8 mouse cellular contexts compared by ENCODE assay signal in the genomic region with DNA sequence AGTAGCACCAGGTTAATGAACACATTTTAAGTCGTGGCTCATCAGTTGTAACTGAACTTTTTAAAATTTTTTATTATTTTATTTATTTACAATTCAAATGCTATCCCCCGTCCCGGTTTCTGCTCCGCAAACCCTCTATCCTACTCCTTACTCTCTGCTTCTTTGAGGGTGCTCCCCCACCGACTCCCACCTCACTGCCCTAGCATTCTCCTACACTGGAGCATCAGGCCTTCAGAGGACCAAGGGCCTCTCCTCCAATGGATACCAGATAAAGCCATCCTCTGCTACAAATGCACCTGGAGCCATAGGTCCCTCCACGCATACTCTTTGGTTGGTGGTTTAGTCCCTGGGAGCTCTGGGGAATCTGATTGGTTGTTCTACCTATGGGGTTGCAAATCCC. TPM values are rescaled to one million over a fixed set of nuclear protein-coding genes. Genes with fewer than 3 reads are reported as not detected.
DNase-seq lines count a peak whose midpoint lies in the region; ATAC-seq and TF ChIP-seq lines count a peak whose summit lies in the region.

No protein-coding gene starts in this region.

- H3K9ac ChIP-seq in lung, embryonic 15.5 days: peak overlapping the region; percentile 60; the same call in 1 of the 2 replicates
- H3K9ac ChIP-seq in hindbrain, embryonic 16.5 days (ENCODE audit: low read depth, low read length): peak overlapping the region; percentile 66

- DNase-seq in adrenal gland, adult 8-10 months: peak; percentile 2
- DNase-seq in adrenal gland, postnatal 4 days (ENCODE audit: low spot score in 2 of 2): no peak
- DNase-seq in lung, postnatal 14 days: no peak
- no peak for DNase-seq in Muller cell, postnatal 12 days (ENCODE audit: inconsistent ontology term)
- DNase-seq in spleen, postnatal 4 days (ENCODE audit: low spot score in 2 of 2): no peak

- peak overlapping the region; percentile 67 for H3ac ChIP-seq in myocyte (ENCODE audit: control insufficient read depth, insufficient read length)

- no peaks in the 10 kb centered on the region for H3K36me3 ChIP-seq in lung, embryonic 15.5 days
- H3K36me3 ChIP-seq in hindbrain, embryonic 16.5 days (ENCODE audit: control insufficient read depth, insufficient read depth, low read length): no peaks in the 10 kb centered on the region
- H3K36me3 ChIP-seq in myocyte (ENCODE audit: control insufficient read depth, insufficient read depth): no peaks in the 10 kb centered on the region

- H3K4me2 ChIP-seq in lung, embryonic 15.5 days: peak overlapping the region; percentile 67
- H3K4me2 ChIP-seq in hindbrain, embryonic 16.5 days (ENCODE audit: low read length): peak overlapping the region; percentile 70
- H3K4me2 ChIP-seq in myocyte (ENCODE audit: low read depth): peak overlapping the region; percentile 57

- H3K27ac ChIP-seq in lung, embryonic 15.5 days: peak overlapping the region; percentile 95
- H3K27ac ChIP-seq in hindbrain, embryonic 16.5 days (ENCODE audit: low read depth, low read length): peak overlapping the region; percentile 91

- no peaks in the 10 kb centered on the region for H3K9me3 ChIP-seq in lung, embryonic 15.5 days
- H3K9me3 ChIP-seq in hindbrain, embryonic 16.5 days (ENCODE audit: control insufficient read depth, low read length): no peaks in the 10 kb centered on the region

- no peaks in the 10 kb centered on the region for H3K27me3 ChIP-seq in lung, embryonic 15.5 days
- no peaks in the 10 kb centered on the region for H3K27me3 ChIP-seq in hindbrain, embryonic 16.5 days (replicated peaks; ENCODE audit: control insufficient read depth, insufficient read depth, low read length)
- H3K27me3 ChIP-seq in myocyte (ENCODE audit: control insufficient read depth, insufficient read depth, insufficient read length): no peaks in the 10 kb centered on the region

- WGBS in lung, embryonic 15.5 days: 41% methylated on average over 6 of the region's 6 CpGs
- WGBS in hindbrain, embryonic 16.5 days: 45% methylated on average over 6 of the region's 6 CpGs

- peak overlapping the region; percentile 69 for H3K4me3 ChIP-seq in lung, embryonic 15.5 days
- peak overlapping the region; percentile 62 for H3K4me3 ChIP-seq in hindbrain, embryonic 16.5 days (ENCODE audit: low read length)
- peak overlapping the region; percentile 72 for H3K4me3 ChIP-seq in myocyte

- ATAC-seq in lung, embryonic 15.5 days (ENCODE audit: borderline replicate concordance, extremely low read depth, low FRiP score, low TSS enrichment): no peak
- ATAC-seq in hindbrain, embryonic 16.5 days: peak; percentile 32; the same call in 1 of the 2 replicates

- peaks cover 8% of the 10 kb centered on the region for H3K4me1 ChIP-seq in lung, embryonic 15.5 days
- H3K4me1 ChIP-seq in hindbrain, embryonic 16.5 days (ENCODE audit: control insufficient read depth, insufficient read depth, low read depth, low read length): peaks cover 3% of the 10 kb centered on the region

- no peak for TF ChIP-seq POLR2A in myocyte (IDR thresholded peaks at IDR 0.05; ENCODE audit: insufficient read length, low read depth)

- H3K79me2 ChIP-seq in myocyte (ENCODE audit: control insufficient read depth, insufficient read depth): peaks cover 30% of the 10 kb centered on the region

TF ChIP-seq in myocyte, 11 proteins besides CTCF, POLR2A, EP300 and RAD21:
- TF ChIP-seq POLR2AphosphoS2 (IDR thresholded peaks at IDR 0.05; ENCODE audit: insufficient read length, low read depth): no peak
- TF ChIP-seq MAX (IDR thresholded peaks at IDR 0.05; ENCODE audit: low read depth): no peak
- TF ChIP-seq MYOG (IDR thresholded peaks at IDR 0.05; ENCODE audit: control insufficient read depth in 1 of 3, insufficient read depth in 1 of 3, insufficient read length in 2 of 3, low read depth in 2 of 3): no peak
- TF ChIP-seq MYOD1 (IDR thresholded peaks at IDR 0.05; ENCODE audit: control insufficient read depth in 1 of 3, insufficient read length in 2 of 3, low read depth in 2 of 3): no peak
- TF ChIP-seq REST (IDR thresholded peaks at IDR 0.05; ENCODE audit: insufficient read depth, insufficient read length): no peak
- TF ChIP-seq USF1 (IDR thresholded peaks at IDR 0.05; ENCODE audit: low read depth): no peak
- no peak for TF ChIP-seq TCF12 (IDR thresholded peaks at IDR 0.05; ENCODE audit: insufficient read depth, poor library complexity, severe bottlenecking)
- TF ChIP-seq E2F4 (IDR thresholded peaks at IDR 0.05; ENCODE audit: insufficient read depth): no peak
- TF ChIP-seq CEBPB (IDR thresholded peaks at IDR 0.05; ENCODE audit: insufficient read depth, poor library complexity, severe bottlenecking): no peak
- no peak for TF ChIP-seq SRF (IDR thresholded peaks at IDR 0.05; ENCODE audit: control insufficient read depth, insufficient read length, low read depth)
- TF ChIP-seq TCF3 (IDR thresholded peaks at IDR 0.05; ENCODE audit: insufficient read length, low read depth): no peak

RNA-seq across cellular contexts. Expression of gene Cox16, which starts 0.4 kb away (rescaled TPM):
- total RNA-seq in adrenal gland, adult 8-10 months (2022): 100 to 1,000 TPM in 1 of 4 experiments, 10 to 100 TPM in 3; 77.2 to 106 (median 91.9) TPM
- total RNA-seq in adrenal gland, postnatal 4 days (2021): 100 to 1,000 TPM in 1 of 2 experiments, 10 to 100 TPM in 1; 90.3 to 114 TPM
- polyA plus RNA-seq in lung, embryonic 15.5 days (2015; fragmentation: Nextera tagmentation; extraction: Ambion mirVana): 115 and 126 TPM in 2 replicates
- 104 and 113 TPM in 2 replicates for polyA plus RNA-seq in hindbrain, embryonic 16.5 days (2015; fragmentation: Nextera tagmentation; extraction: Ambion mirVana)
- 92.6 TPM for polyA plus RNA-seq in myocyte (2012; fragmentation: generic; extraction: Trizol)

RNA-seq across cellular contexts. Expression of gene Gm20498, which starts 47.4 kb away (rescaled TPM):
- 10 to 100 TPM; 35.1 to 44.2 (median 39.5) TPM for total RNA-seq in adrenal gland, adult 8-10 months (2022)
- 10 to 100 TPM; 25.6 to 29.4 TPM for total RNA-seq in adrenal gland, postnatal 4 days (2021)
- polyA plus RNA-seq in lung, embryonic 15.5 days (2015; fragmentation: Nextera tagmentation; extraction: Ambion mirVana): 28.2 and 30.2 TPM in 2 replicates
- polyA plus RNA-seq in hindbrain, embryonic 16.5 days (2015; fragmentation: Nextera tagmentation; extraction: Ambion mirVana): 42.5 and 44.7 TPM in 2 replicates
- 32.0 TPM for polyA plus RNA-seq in myocyte (2012; fragmentation: generic; extraction: Trizol)

RNA-seq across cellular contexts. Expression of gene Synj2bp, which starts 47.4 kb away (rescaled TPM):
- total RNA-seq in adrenal gland, adult 8-10 months (2022): 10 to 100 TPM; 29.3 to 38.4 (median 35.3) TPM
- 10 to 100 TPM; 28.0 to 31.2 TPM for total RNA-seq in adrenal gland, postnatal 4 days (2021)
- polyA plus RNA-seq in lung, embryonic 15.5 days (2015; fragmentation: Nextera tagmentation; extraction: Ambion mirVana): 33.7 and 35.9 TPM in 2 replicates
- 30.3 and 35.3 TPM in 2 replicates for polyA plus RNA-seq in hindbrain, embryonic 16.5 days (2015; fragmentation: Nextera tagmentation; extraction: Ambion mirVana)
- 10.0 TPM for polyA plus RNA-seq in myocyte (2012; fragmentation: generic; extraction: Trizol)
